Mouse (Mus musculus): ENCODE measurements around the gene Rasal1. TPM values are rescaled to one million over a fixed set of nuclear protein-coding genes. Genes with fewer than 3 reads are reported as not detected.

The Rasal1 gene
- polyA plus RNA-seq, 1 experiment, result 14.9 TPM

GRCm38 (mm10) chr5:120679676-120680555 is 31.3 kb downstream of the Rasal1 start:
- DNase-seq (ENCODE audit: low read depth in 1 of 2, low spot score in 2 of 2), result peak in 1 of 2 experiments; percentile 70
- TF ChIP-seq POLR2A (IDR thresholded peaks at IDR 0.05; ENCODE audit: low read depth, low read length), result no peak
- TF ChIP-seq CTCF (IDR thresholded peaks at IDR 0.05; ENCODE audit: extremely low read depth, insufficient read depth, insufficient read length, insufficient replicate concordance), result peak; percentile 60; the same call in 1 of the 2 replicates
- Histone ChIP-seq H3K27me3 (ENCODE audit: control insufficient read depth, insufficient read depth, low read length) (no peaks in the 10 kb centered on the region), H3K36me3 (ENCODE audit: control insufficient read depth, insufficient read depth, low read length) (peaks cover 8% of the 10 kb centered on the region), H3K27ac (ENCODE audit: insufficient read depth, low read length) (peak overlapping the region; percentile 37), H3K4me1 (ENCODE audit: control insufficient read depth, insufficient read depth, insufficient read length) (peaks cover 15% of the 10 kb centered on the region; the same call in 1 of the 2 replicates), H3K4me3 (ENCODE audit: extremely low read depth, insufficient read depth, insufficient read length) (no peak overlapping the region)
- 24% methylated on average over 24 of the region's 24 CpGs for WGBS

GRCm38 (mm10) chr5:120680918-120681317 is 32.3 kb downstream of the Rasal1 start:
- peaks cover 8% of the 10 kb centered on the region for H3K36me3 ChIP-seq (ENCODE audit: control insufficient read depth, insufficient read depth, low read length)
- no peak for TF ChIP-seq CTCF (IDR thresholded peaks at IDR 0.05; ENCODE audit: extremely low read depth, insufficient read depth, insufficient read length, insufficient replicate concordance)
- TF ChIP-seq POLR2A (IDR thresholded peaks at IDR 0.05; ENCODE audit: low read depth, low read length), result no peak
- no peak overlapping the region for H3K4me3 ChIP-seq (ENCODE audit: extremely low read depth, insufficient read depth, insufficient read length)
- H3K27me3 ChIP-seq (ENCODE audit: control insufficient read depth, insufficient read depth, low read length), result no peaks in the 10 kb centered on the region
- H3K4me1 ChIP-seq (ENCODE audit: control insufficient read depth, insufficient read depth, insufficient read length), result peaks cover 23% of the 10 kb centered on the region; the same call in 1 of the 2 replicates
- 93% methylated on average over 18 of the region's 18 CpGs for WGBS
- no peak overlapping the region for H3K27ac ChIP-seq (ENCODE audit: insufficient read depth, low read length)
- no peak for DNase-seq (ENCODE audit: low read depth in 1 of 2, low spot score in 2 of 2)

- Histone ChIP-seq H3K4me1 (ENCODE audit: control insufficient read depth, insufficient read depth, insufficient read length) (peaks cover 41% of the 10 kb centered on the region; the same call in 1 of the 2 replicates), H3K27me3 (ENCODE audit: control insufficient read depth, insufficient read depth, low read length) (no peaks in the 10 kb centered on the region), H3K4me3 (ENCODE audit: extremely low read depth, insufficient read depth, insufficient read length) (peak overlapping the region; percentile 19; the same call in 1 of the 2 replicates), H3K36me3 (ENCODE audit: control insufficient read depth, insufficient read depth, low read length) (peaks cover 8% of the 10 kb centered on the region), H3K27ac (ENCODE audit: insufficient read depth, low read length) (0 out of 2 replicates have a peak overlapping the region, but pooled peaks have one; percentile 20)
- DNase-seq (ENCODE audit: low read depth in 1 of 2, low spot score in 2 of 2), result peak in 1 of 2 experiments; percentile 63
- WGBS, result 24% methylated on average over 24 of the region's 24 CpGs
- no peak for TF ChIP-seq POLR2A (IDR thresholded peaks at IDR 0.05; ENCODE audit: low read depth, low read length)
- TF ChIP-seq CTCF (IDR thresholded peaks at IDR 0.05; ENCODE audit: extremely low read depth, insufficient read depth, insufficient read length, insufficient replicate concordance), result no peak
Measured at GRCm38 (mm10) chr5:120682982-120683771, 34.6 kb downstream of the Rasal1 start.

- peak; percentile 52 to 80 for DNase-seq (ENCODE audit: low read depth in 1 of 2, low spot score in 2 of 2)
- Histone ChIP-seq H3K4me1 (ENCODE audit: control insufficient read depth, insufficient read depth, insufficient read length) (peaks cover 52% of the 10 kb centered on the region; the same call in 1 of the 2 replicates), H3K27me3 (ENCODE audit: control insufficient read depth, insufficient read depth, low read length) (no peaks in the 10 kb centered on the region)
Measured at GRCm38 (mm10) chr5:120685678-120686077, 37.1 kb downstream of the Rasal1 start.

GRCm38 (mm10) chr5:120686749-120687483 is 38.3 kb downstream of the Rasal1 start:
- peaks cover 4% of the 10 kb centered on the region; the same call in 1 of the 2 replicates for H3K36me3 ChIP-seq (ENCODE audit: control insufficient read depth, insufficient read depth, low read length)
- 62% methylated on average over 6 of the region's 6 CpGs for WGBS
- DNase-seq (ENCODE audit: low read depth in 1 of 2, low spot score in 2 of 2), result no peak
- H3K4me3 ChIP-seq (ENCODE audit: extremely low read depth, insufficient read depth, insufficient read length), result no peak overlapping the region
- TF ChIP-seq CTCF (IDR thresholded peaks at IDR 0.05; ENCODE audit: extremely low read depth, insufficient read depth, insufficient read length, insufficient replicate concordance), result no peak
- TF ChIP-seq POLR2A (IDR thresholded peaks at IDR 0.05; ENCODE audit: low read depth, low read length), result no peak
- H3K27ac ChIP-seq (ENCODE audit: insufficient read depth, low read length), result peak overlapping the region; percentile 80
- peaks cover 64% of the 10 kb centered on the region; the same call in 1 of the 2 replicates for H3K4me1 ChIP-seq (ENCODE audit: control insufficient read depth, insufficient read depth, insufficient read length)
- no peaks in the 10 kb centered on the region for H3K27me3 ChIP-seq (ENCODE audit: control insufficient read depth, insufficient read depth, low read length)

More at GRCm38 (mm10) chr5:120685678-120686077, 37.1 kb downstream of the Rasal1 start:
- Histone ChIP-seq H3K4me3 (ENCODE audit: extremely low read depth, insufficient read depth, insufficient read length) (no peak overlapping the region), H3K27ac (ENCODE audit: insufficient read depth, low read length) (peak overlapping the region; percentile 80), H3K36me3 (ENCODE audit: control insufficient read depth, insufficient read depth, low read length) (peaks cover 8% of the 10 kb centered on the region)
- 14% methylated on average over 8 of the region's 8 CpGs for WGBS
- no peak for TF ChIP-seq CTCF (IDR thresholded peaks at IDR 0.05; ENCODE audit: extremely low read depth, insufficient read depth, insufficient read length, insufficient replicate concordance)
- no peak for TF ChIP-seq POLR2A (IDR thresholded peaks at IDR 0.05; ENCODE audit: low read depth, low read length)

- Histone ChIP-seq H3K36me3 (ENCODE audit: control insufficient read depth, insufficient read depth, low read length) (no peaks in the 10 kb centered on the region; the same call in 1 of the 2 replicates), H3K4me1 (ENCODE audit: control insufficient read depth, insufficient read depth, insufficient read length) (peaks cover 66% of the 10 kb centered on the region; the same call in 1 of the 2 replicates), H3K4me3 (ENCODE audit: extremely low read depth, insufficient read depth, insufficient read length) (no peak overlapping the region), H3K27ac (ENCODE audit: insufficient read depth, low read length) (peak overlapping the region; percentile 89), H3K27me3 (ENCODE audit: control insufficient read depth, insufficient read depth, low read length) (no peaks in the 10 kb centered on the region)
- no peak for DNase-seq (ENCODE audit: low read depth in 1 of 2, low spot score in 2 of 2)
- TF ChIP-seq CTCF (IDR thresholded peaks at IDR 0.05; ENCODE audit: extremely low read depth, insufficient read depth, insufficient read length, insufficient replicate concordance), result no peak
- 60% methylated on average over 3 of the region's 3 CpGs for WGBS
Measured at GRCm38 (mm10) chr5:120687484-120687851, 38.9 kb downstream of the Rasal1 start.

Data from spleen, adult 2 months (tissue).